Mouse (Mus musculus) cerebellum, postnatal 36 days (tissue): ENCODE data around the gene Gm20388.

Experiments
- DNase-seq, 2 experiments: peaks; one replicate each; pipeline ENCODE4 v3.0.0; 2021 to 2022; ENCODE audit warnings: mixed read lengths in 2 of 2

Gm20388 gene

DNA sequence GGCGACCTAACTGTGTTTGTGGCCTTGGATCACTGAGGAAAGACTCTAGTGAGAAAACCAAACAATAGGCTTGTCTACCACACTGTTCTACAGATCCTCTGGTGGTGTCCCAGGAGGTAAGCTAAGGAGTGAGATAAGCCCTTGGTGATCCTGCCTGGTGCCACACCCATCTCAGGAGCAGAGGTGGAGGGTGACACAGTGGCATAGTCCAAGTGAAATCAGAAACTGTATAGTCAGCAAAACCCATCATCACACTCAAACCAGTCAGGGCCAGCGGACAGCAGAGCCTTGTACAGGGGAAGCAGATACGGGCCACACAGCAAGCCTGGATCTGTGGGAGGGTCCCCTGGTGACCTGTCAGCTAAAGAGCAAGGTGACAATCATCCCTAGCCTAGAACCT is 1454.5 kb downstream of the Gm20388 start:
- no peak for DNase-seq

DNA sequence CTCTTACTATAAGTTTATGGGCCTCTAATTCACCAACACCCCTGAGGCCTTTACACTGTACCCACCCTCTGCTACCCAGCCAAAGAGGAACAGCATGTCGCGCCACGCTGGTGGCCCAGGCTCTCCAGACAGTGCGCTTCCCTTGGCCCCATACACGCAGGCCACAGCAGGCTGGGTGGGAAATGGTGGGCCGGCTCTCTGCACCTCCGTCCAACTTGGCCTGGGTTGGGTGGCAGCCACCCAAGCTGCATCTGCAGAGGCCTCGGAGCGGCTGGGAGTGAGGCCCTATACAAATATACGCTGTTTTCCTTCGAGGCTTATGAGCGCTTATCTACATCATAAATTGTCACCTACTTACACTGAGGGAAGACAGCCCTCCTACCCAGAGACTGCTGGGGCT is 1456.0 kb downstream of the Gm20388 start:
- no peak for DNase-seq

DNA sequence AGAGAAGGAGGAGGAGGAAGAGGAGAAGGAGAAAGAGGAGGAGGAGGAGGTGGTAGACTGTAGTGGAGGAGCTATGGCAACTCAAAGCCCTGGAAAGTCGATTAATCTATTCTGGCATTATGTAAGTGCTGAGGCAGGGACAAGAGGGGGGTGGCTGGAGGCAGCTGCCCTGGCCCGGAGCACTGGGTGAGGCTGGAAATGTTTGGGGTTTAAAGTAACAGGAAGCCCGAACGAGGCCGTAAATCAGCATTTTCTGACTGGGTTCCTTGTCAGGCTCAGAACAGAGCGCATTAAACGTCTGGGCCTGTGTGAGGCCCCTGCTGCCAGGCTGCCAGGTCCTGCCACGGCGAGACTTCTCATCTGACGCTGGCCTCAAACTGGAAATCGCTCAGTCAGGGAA is 1458.2 kb downstream of the Gm20388 start:
- DNase-seq, result no peak

DNA sequence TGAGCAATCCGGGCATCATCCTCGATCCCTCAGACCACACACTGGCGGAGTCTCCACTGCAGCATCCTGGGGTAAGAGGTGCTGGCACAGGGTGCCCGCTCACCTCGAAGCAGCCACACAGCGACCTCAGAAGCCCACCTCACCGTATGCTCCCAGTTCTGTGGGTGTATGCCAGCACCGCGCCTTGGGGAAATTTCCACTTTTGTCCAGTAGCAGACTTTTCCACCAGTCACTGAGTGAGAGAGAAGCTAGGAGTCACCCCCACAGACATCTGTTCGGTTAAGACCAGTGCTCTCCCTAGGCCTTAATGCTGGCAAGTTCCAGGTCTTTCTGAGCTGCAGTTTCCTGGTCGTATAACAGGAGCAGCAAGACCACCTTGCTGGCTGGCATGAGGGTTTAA is 1458.7 kb downstream of the Gm20388 start:
- no peak for DNase-seq

DNA sequence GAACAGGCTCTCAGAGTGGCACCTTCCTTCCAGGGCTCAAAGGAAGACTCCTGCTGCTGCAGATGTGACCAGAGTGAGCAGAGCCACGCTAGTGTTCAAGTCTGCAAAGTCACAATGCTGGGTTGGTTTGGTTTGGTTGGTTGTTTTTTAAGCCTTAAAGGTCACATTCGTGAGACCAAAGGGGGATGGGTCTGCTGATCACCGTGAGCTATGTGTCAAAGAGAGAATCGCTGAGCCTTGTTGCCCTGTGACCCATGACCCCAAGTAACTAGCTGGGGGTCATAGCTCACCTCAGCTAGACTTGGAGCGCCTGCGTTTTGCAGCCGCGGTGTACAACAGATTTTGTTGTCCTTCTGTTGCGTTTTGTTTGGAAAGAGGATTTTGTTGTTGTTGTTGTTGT is 1460.6 kb downstream of the Gm20388 start:
- DNase-seq, result no peak

DNA sequence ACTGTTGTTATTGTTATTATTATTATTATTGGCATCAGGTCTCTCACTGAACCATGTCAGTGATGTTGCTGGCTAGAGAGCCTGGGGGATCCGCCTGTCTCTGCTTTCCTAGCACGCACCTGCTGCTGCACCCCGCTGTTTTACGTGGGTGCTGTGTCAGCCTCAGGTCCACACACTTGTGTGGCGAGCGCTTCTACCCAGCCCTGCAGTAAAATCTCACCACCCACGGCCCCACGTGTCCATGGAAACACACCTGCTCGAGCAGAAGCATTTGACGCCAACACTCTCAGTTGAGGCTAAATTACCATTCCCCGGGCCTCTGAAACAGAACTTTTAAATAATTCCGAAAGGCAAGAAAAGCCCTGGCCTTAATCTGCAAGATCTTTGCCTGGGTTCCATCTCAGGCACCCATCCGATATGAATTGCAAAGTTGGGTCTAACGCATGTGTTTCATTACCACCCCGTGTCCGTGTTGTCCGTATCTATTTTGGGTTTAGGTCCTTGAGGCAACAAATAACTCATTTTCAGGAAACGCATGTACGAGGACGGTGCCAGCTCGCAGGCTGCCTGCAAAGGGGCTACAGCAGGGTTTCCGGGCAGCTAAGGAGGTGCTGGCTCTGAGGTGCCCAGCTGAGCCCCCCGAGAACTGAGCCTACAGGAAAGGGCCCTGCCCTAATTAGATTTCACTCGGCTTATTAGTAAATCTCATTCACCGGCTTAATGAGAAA is 1461.4 kb downstream of the Gm20388 start:
- no peak for DNase-seq

DNA sequence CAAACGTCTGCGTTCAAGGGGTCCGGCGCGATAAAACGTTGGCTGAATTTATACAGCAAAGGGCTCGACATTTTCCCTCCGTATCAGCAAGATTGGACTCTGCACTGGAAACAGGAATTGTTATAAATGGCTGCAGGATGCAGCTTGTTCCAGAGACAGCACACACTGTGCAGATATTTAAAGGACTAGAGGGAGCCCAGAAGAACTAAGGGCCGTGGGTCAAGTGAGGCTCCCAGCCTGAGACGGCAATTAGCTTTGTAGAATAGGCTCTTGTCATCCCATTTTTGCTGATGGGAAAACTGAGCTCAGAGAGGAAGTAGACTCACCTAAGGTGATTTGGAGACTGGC is 1462.0 kb downstream of the Gm20388 start:
- DNase-seq, result no peak

DNA sequence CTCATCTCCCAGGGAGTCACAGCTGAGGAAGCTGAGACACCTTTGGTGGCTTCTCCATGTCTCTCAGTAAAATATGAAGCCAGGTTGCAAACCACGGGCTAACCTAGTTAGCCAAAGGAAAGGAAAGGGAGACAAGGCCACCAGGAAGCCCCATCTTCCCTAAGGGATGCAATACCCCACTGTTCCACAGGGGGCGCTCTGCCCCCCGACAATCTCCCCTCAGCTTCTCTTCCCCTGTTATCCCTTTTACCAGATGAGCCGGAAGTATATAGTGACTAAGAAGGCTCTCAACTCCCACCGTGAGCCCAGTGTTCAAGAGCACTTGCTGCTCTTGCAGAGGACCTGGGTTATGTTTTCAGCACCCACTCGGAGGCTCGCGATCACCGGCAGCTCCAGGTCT is 1463.6 kb downstream of the Gm20388 start:
- no peak for DNase-seq

DNA sequence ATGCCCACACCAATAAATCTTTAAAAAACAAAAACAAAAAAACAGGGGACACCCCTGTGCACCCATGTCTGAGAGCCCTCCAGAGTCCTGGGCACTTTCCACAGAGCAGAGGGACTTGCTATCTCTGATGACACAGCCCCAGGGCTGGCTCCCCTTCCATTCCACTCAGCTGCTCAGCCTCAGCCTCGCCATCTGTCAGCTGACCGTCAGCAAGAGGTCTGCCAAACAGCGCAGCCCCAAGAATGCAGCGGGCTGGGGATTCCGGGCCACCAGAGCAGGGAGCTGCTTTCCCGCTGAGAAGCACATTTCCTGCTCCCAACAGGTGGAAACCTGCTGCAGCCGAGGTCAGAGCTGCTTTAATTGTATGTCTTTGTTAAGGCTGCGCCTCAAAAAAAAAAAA is 1464.1 kb downstream of the Gm20388 start:
- DNase-seq, result peak; percentile 17 to 40

DNA sequence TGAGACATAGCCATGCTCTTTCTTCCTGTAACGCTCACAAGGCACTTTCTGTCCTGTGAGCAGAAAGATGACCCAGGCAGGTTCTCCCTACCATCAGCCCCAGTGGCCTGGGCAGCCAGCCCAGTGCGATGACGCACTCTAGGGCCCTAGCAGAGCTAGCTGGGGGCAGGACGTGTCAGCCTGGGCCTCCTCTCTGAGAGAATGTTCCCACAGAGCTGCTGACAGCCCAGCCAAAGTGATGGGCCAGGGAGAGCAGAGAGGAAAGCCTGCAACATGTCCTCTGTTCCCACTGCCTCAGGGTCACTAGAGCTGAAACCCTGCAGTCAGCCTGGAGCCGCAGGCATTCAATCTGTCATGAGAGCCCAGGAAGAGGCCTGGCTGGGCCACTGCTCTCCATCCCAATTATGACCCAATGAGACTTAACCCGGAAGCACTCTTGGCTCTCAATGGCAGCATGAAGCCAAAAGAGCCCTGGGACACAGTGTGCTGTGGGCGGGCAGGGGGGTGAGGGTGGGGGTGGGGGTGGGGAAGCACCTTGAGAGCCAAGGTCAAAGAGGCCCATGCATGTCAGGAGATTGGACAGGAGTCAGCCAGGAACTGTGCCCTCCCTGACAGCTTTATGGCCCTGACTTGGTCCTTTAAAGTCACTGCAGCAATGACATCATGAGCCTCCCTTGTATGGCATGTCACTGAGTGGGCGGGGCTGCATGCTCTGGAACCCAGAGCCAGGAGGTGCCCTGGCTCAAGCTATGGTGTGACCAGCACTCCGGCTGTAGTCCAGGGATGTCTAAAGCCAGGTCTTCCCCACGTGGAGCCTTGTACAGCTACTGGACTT is 1465.7 kb downstream of the Gm20388 start:
- DNase-seq, result peak; percentile 12 to 28

DNA sequence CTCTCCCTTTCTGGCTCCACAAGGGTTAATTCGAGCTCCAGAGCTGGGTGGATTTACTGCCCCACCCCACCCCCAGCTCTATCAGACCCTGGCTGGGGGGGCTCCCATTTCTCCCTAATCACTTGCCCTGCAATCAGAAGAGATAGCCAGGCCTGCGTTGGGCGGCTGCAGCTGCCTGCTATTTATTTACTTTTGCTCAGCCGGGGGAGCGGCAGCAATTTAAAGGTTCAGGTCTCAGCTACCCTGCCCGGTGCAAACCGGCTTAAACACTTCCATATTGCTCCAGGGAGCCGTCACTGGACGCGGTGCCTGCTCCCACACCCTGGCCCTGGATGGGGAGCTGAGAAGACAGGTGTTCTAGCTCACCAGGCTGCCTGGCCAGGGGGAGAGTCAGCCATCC is 1467.0 kb downstream of the Gm20388 start:
- DNase-seq, result no peak

DNA sequence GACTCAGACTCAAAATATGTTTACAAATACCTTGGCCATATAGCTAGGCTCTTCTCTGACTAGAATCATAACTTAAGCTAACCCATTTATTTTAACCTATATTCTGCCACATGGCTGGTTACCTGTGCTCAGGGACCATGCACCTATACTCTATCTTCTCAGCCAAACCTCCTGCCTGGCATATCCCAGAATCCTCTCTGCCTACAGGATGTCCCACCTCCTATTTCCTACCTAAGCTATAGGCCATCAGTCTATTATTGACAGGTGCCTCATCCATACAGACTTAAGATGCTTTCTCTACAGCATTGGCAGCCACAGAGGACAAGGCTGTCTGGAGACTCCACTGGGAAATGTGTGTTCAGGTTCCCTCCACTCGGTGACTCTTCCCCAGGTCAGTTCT is 1468.7 kb downstream of the Gm20388 start:
- no peak for DNase-seq

DNA sequence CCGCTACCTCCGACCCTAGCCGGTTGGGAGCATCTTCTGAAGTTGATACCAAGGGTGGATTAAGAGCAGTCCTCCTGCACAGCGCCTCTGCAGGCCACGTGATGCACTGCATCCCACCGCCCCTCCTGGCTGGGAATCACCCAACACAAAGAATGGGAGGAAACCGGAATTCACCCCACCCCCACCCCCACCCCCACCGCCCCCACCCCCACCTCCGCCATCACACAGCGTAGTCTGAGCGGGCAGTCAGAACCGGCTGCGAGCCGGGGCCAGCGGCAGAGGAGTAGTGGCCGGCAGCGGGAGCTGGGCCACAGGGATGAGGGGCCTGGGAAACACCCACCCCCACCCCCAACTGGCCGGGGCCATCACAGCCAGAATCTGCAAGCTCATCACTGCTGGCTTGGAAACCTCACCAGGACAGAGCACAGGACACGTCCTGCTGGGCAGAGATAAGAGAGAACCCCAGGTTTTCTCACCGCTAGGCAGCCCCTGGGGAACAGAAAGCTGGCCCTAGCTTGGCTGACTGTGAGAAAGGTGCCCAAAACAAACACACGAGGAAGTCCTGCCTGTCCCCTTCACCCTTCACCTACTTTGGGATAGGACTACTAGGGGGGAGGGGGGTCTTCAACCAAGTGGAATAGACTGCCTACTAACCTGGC is 1472.1 kb downstream of the Gm20388 start:
- peak; percentile 31 to 48 for DNase-seq

DNA sequence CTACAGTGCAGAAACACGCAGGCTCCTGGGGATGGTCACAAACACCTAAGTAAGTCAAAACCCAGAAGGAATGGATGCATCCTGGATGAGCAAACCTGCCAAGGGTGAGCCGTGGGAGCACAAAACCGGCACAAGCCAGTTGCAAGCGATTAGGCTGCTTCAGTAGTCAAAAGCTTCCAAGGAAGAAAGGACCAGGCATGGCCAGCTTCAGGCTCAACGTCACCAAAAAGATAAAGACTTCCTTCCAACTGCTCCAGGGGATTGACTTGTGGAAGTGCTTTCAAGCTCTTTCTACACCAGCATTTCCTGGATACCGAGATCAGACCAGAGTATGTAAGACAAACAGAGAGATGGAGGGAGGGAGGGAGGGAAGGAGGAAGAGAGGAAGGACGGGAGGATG is 1474.9 kb downstream of the Gm20388 start:
- DNase-seq, result no peak

DNA sequence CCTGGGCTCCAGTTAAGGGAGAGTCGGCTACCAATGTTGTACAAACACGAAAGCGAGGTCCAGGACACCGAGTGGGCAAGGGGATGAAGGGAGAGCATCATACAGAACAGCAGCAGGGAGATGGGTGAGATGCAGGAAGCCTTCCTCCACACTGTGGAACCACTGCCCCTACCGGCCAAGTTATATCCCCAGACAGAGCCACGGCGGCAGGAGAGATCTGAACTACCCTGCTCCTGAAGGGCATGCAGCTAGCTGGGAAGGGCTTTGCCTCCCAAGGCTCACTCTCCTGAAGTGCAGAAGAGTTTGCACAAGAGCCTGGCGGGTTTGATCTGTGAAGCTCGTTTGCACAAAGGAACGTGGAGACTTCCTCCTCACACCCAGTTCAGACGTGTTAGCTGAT is 1480.0 kb downstream of the Gm20388 start:
- DNase-seq, result peak; percentile 9 to 22

DNA sequence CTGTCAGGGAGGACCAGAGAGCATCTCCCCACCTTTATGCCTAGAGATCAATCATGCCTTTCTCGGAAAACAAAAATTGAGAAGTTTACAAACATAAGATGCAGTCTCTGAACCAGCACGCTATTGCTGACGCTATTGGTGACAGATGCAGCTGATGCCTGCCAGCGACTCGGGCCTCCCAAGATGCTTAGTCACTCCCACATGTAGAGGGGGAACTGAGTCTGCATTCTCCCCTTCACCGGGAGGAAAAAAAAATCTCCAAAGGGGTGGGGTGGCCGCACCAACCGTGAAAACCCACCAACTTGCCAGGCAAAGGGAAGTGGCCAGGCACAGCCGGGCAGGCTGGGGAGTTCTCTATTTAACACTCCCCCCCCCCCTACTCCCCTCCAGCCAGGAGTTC is 1480.6 kb downstream of the Gm20388 start:
- no peak for DNase-seq

DNA sequence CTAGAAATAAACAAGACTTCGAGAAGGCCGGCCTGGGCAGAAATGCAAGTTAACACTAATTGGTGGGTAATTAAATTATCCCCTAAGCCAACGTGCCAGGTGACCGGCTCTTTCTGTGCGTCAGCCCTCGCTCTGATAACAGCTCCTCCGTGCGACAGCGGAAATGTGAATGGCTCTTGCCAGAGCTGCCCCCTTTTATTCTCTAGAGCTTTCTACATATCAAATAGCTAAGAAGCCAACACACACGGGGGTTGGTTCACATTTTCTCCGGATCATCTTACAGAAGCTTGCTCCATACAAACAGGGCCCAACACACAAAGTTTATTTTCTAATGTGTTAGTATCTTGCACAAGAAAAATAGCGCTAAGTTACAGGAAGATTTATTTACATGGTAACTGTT is 1481.1 kb downstream of the Gm20388 start:
- no peak for DNase-seq

DNA sequence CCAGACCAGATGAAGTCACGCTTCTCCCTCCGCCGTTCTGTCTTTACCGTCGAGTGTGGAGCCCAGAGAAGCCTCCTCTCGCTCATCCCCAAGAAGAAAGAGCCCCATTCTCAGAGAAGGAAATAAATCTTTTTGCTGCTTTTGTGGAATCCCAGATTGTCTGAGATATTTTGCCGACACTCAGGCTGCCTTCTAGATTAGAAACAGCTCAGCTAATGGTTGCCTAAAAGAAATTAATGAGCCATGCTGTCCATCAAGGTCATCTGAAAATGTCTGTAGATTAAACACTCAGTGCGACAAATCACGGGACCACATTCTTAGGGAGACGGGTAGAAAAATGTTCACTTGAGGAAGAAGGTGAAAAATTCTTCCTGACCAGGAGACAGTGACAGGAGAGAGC is 1481.8 kb downstream of the Gm20388 start:
- no peak for DNase-seq

DNA sequence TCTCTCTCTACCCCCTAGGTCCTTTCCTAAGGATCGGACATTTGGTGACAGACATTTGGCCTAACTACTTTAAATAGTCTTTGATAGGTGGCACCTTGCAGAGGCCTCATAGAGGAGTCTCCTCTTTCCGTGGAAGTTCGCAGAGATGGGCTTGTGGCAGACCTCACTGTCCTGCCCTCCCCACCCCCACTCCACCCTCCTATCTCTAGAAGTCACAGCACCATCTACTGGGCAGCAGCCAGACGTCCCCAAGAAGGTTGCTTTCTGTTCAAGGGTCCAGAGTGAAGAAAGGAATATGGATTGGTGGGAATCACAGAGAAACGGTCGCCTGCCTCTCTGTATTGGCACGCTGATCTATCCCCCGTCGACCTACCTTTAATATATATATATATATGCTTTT is 1482.5 kb downstream of the Gm20388 start:
- peak; percentile 11 to 19 for DNase-seq

DNA sequence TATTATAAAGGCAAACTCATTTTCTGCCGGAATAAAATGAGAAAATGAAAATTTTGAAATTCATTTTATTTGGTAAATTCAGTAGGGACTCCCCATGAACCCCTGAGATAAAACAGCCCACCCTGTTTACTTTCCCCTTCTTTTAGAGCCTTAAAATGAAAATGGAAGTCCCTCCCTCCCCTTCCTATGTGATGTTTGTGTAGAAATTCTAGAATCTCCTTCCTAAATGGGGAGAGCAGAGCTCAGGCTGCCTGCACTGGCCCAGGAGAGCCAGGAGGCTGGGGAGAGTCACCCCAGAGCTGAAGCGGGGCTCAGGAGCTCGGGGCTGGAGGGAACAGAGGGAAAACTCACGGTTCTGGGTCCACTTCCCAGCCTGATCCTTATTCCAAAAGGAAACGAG is 1484.0 kb downstream of the Gm20388 start:
- no peak for DNase-seq

DNA sequence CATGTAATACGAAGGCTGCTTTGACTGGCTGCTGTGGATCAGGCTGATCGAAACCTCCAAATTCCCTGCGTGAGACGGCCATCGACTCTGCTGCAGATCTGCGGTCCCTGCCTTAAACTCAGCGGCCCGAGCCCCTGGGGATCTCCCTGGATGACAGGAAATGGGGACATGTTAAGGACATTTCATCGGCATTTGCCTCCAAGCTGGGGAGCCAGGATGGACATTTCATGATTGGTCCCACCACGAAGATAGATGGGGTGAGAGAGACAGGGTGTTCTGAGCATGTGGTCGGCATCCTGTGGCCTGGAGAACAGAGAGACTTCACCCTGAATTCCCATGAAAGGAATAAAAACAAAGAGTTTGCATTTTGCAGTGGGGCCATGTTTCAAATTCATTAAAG is 1484.7 kb downstream of the Gm20388 start:
- DNase-seq, result no peak

DNA sequence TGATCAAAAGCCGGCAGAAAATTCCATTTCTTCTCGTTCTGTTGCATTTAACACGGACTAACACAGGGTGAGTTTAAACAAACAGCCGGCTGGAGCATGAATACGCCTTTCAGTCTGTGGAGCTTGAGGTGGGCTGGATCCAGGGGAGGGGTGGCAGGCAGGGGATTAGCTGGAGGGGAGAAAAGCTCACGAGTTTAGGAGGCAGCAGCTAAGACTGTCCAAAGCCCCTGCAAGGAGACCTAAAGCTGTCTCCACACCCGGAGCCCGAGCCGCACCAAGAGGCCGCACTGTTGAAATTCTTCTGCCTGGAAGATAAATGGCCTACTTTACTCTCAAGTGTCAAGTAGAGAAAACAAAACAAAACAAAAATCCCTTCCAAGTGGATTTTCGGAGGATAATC is 1485.5 kb downstream of the Gm20388 start:
- no peak for DNase-seq

DNA sequence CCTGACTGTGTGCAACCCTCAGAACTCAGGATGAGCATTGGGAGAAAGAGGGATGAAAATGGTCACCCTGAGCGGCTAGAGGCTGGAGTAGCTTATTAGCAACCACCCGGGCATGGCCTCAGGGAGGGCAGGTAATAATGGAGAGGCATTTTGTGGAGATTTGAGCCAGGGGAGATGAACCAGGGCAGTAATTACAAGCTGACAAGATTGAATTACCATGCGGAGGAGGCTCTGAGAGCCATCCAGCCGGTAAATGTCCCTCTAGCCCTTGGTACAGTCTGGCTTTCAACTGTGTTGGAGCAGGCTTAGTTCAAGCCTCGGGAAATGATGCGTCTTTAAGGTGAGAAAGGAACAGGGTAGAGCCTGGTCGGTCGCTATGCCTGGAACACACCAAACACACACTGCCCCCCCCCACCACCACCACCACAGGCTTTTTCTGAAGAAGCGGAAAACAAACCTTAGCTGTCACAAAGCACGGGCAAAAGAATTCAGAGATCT is 1486.6 kb downstream of the Gm20388 start:
- no peak for DNase-seq

DNA sequence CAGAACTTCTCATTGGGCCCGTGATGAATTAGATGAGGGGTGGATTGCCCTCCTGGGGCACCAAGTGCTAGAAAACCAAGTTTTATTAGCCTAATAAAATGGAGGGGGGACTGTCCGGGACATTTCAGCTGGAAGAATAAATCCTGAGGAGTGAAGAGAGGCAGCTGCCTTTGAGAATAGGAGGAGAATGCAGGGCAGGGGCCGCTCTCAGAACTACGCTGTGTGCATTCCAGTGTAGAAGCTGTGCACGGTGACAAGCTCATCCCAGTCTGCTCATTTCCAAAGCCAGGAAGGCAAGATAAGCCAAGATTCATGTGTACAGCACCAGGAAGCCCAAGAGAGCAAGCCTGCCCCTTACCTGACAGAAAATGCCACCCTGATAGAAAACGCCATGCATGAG is 1487.4 kb downstream of the Gm20388 start:
- no peak for DNase-seq
